Mouse (Mus musculus): ENCODE data around the gene Calm5.

- no peak for TF ChIP-seq ZC3H11A (IDR thresholded peaks at IDR 0.05; ENCODE audit: borderline replicate concordance, low read depth, low read length)
- no peak for TF ChIP-seq ZNF384 (IDR thresholded peaks at IDR 0.05; ENCODE audit: low read depth, low read length)
- no peak for TF ChIP-seq HCFC1 (IDR thresholded peaks at IDR 0.05; ENCODE audit: borderline replicate concordance, insufficient read depth, low read length)
- TF ChIP-seq CHD2 (IDR thresholded peaks at IDR 0.05; ENCODE audit: low read depth, low read length) = no peak
- TF ChIP-seq MAFK (IDR thresholded peaks at IDR 0.05; ENCODE audit: insufficient read depth, low read depth, low read length) = no peak
Measured at GRCm38 (mm10) chr13:3862325-3862724, 8.4 kb downstream of the Calm5 start.
